Mouse (Mus musculus) G1E (cell line): ENCODE data around the gene Trim71. TPM values are rescaled to one million over a fixed set of nuclear protein-coding genes. Genes with fewer than 3 reads are reported as not detected.

Experiments used
- ATAC-seq: 2 replicates; pipeline ENCODE4 v1.8.0; 2016; ENCODE audit warnings: mild to moderate bottlenecking; ENCODE audit not compliant: insufficient number of reproducible peaks, poor library complexity, low FRiP score, severe bottlenecking; ENCODE audit errors: extremely low read depth
- DNase-seq: peaks from one replicate; pipeline ENCODE4 v3.0.0; 2012; ENCODE audit warnings: low spot score
- H3K27me3 ChIP-seq: 2 replicates; pipeline ENCODE4 v1.6.1; 2012; ENCODE audit warnings: mild to moderate bottlenecking, low read length, inconsistent platforms; ENCODE audit not compliant: insufficient read depth
- H3K36me3 ChIP-seq: replicated peaks from 2 replicates; pipeline ENCODE3; 2012; ENCODE audit warnings: mild to moderate bottlenecking, inconsistent platforms
- H3K4me1 ChIP-seq: 2 replicates; pipeline ENCODE4 v1.6.1; 2012; ENCODE audit warnings: low read depth, low read length, inconsistent platforms, mixed read lengths; ENCODE audit not compliant: insufficient read depth
- H3K4me3 ChIP-seq: 2 replicates; pipeline ENCODE4 v1.5.1; 2012; ENCODE audit warnings: low read depth, mild to moderate bottlenecking, inconsistent platforms, low read length, moderate library complexity, mixed read lengths
- H3K9me3 ChIP-seq: replicated peaks from 2 replicates; pipeline ENCODE4 v1.6.1; 2012; ENCODE audit warnings: inconsistent platforms
- CTCF ChIP-seq: IDR thresholded peaks from 2 replicates; pipeline ENCODE4 v1.5.1; 2012; ENCODE audit warnings: low read depth, low read length, inconsistent platforms, mixed read lengths
- GATA1 ChIP-seq: IDR thresholded peaks from 2 replicates; pipeline ENCODE4 v1.6.1; 2012; ENCODE audit warnings: borderline replicate concordance, low read length, inconsistent platforms, mixed read lengths
- GATA2 ChIP-seq: IDR thresholded peaks from 2 replicates; pipeline ENCODE4 v1.6.1; 2012; ENCODE audit warnings: low read depth, low read length, inconsistent platforms, borderline replicate concordance
- POLR2AphosphoS5 ChIP-seq: IDR thresholded peaks from 2 replicates; pipeline ENCODE4 v1.6.1; 2012; ENCODE audit warnings: low read depth, low read length, inconsistent platforms; ENCODE audit not compliant: insufficient replicate concordance
- TAL1 ChIP-seq: conservative IDR thresholded peaks from 2 replicates; pipeline ENCODE4 v1.6.1; 2012; ENCODE audit warnings: low read depth, low read length, inconsistent platforms, mixed read lengths
- polyA plus RNA-seq: library from polyadenylated mRNA; stranded (reverse); fragments of >175 nt; gene quantifications from 2 replicates; pipeline ENCODE4 v1.2.3, GENCODE M21; 2012
- total RNA-seq, 2 experiments: library from RNA; stranded (forward) in 1 of 2; stranded (reverse) in 1 of 2; fragments of 200-1000 nt in 1 of 2; fragments of >200 nt in 1 of 2; fragmentation: Nextera tagmentation in 1 of 2; gene quantifications; 2 replicates each; pipeline ENCODE4 v1.2.3; 2014 to 2017

The Trim71 gene
- total and polyA plus RNA-seq, 3 experiments, result 0.11 TPM; not detected in 2

GRCm38 (mm10) chr9:114527992-114528679 is 36.0 kb downstream of the Trim71 start:
- H3K4me3 ChIP-seq, result no peak overlapping the region
- H3K36me3 ChIP-seq, result no peaks in the 10 kb centered on the region
- H3K4me1 ChIP-seq, result no peaks in the 10 kb centered on the region; the same call in 1 of the 2 replicates
- ATAC-seq (no peak), DNase-seq (no peak)
- no peak for TF ChIP-seq TAL1
- H3K27me3 ChIP-seq, result peaks cover 10% of the 10 kb centered on the region; the same call in 1 of the 2 replicates
- H3K9me3 ChIP-seq, result no peaks in the 10 kb centered on the region

DNA sequence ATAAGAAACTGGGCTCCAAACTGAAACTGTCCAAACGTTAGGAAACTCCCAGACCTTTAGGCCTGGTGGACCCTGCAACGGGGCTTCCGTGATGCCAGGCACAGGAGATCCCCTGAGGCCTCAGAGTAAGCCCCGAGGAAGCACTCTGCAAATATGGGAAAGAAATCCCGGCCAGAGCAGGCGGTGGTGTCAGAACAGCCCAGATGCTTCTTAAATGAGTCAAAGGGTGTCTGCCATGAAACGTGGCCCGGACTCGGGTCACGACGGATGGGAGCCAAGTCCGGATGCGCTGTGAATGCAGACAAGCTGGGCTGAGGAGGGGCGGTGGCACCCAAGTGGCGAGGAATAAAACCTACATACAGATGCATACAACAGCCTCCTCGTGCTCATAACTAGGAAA is 37.1 kb downstream of the Trim71 start:
- no peaks in the 10 kb centered on the region; the same call in 1 of the 2 replicates for H3K4me1 ChIP-seq
- TF ChIP-seq GATA1 (no peak), TAL1 (no peak), CTCF (no peak), POLR2AphosphoS5 (no peak), GATA2 (no peak)
- H3K36me3 ChIP-seq, result no peaks in the 10 kb centered on the region
- no peak overlapping the region for H3K4me3 ChIP-seq
- no peaks in the 10 kb centered on the region for H3K9me3 ChIP-seq
- peaks cover 10% of the 10 kb centered on the region; the same call in 1 of the 2 replicates for H3K27me3 ChIP-seq
- DNase-seq, result no peak
- no peak for ATAC-seq

DNA sequence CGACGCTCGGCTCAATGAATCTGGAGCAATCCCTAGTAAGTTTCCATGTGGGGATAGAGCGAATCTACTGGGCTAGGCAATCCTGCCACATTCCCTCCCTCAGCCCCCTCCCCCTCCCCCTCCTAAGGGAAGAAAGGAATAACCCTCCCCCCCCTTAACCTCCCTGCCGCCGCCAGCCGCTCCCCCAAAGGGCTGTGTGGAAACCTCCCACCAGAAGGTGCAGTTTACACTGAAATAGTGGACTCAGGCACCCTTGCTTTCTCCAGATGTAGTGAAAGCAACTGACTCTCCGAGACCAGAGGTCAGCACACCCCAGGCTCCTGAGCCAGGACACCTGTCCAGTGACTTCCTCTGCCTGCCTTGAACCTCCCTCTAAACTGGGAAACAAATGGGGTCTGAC is 37.6 kb downstream of the Trim71 start:
- DNase-seq (no peak), ATAC-seq (no peak)
- Histone ChIP-seq H3K4me3 (no peak overlapping the region), H3K27me3 (peaks cover 10% of the 10 kb centered on the region; the same call in 1 of the 2 replicates), H3K9me3 (no peaks in the 10 kb centered on the region), H3K4me1 (no peaks in the 10 kb centered on the region; the same call in 1 of the 2 replicates), H3K36me3 (no peaks in the 10 kb centered on the region)
- no peak for TF ChIP-seq GATA2
- TF ChIP-seq CTCF, result no peak
- no peak for TF ChIP-seq TAL1
- TF ChIP-seq GATA1, result no peak
- TF ChIP-seq POLR2AphosphoS5, result no peak

GRCm38 (mm10) chr9:114525891-114526290 is 38.3 kb downstream of the Trim71 start:
- Histone ChIP-seq H3K27me3 (peaks cover 10% of the 10 kb centered on the region; the same call in 1 of the 2 replicates), H3K9me3 (no peaks in the 10 kb centered on the region), H3K4me3 (no peak overlapping the region), H3K4me1 (no peaks in the 10 kb centered on the region; the same call in 1 of the 2 replicates), H3K36me3 (no peaks in the 10 kb centered on the region)
- DNase-seq, result no peak
- no peak for ATAC-seq
- TF ChIP-seq CTCF (no peak), POLR2AphosphoS5 (no peak), GATA2 (no peak), TAL1 (no peak), GATA1 (no peak)

DNA sequence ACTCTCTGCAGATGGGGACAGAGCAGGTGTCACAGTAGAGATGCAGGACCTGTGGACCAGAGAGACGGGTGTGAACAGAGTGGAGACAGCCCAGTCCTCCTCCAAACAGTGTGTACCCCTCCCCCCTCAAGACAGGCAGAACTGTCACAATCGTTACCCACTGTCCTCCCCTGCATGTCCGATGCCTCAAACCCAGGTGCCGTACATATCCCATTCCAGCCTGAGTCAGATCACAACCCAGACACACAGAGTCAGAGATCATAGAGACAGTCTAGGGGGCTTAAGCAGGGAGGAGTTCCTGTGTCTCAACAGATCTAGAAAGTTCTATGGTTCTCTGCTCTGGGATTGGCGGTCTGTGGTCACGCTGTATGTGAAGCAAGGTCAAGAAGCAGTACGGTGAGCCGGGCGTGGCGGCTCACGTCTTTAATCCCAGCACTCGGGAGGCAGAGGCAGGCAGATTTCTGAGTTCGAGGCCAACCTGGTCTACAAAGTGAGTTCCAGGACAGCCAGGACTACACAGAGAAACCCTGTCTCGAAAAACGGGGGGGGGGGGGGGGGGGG is 39.0 kb downstream of the Trim71 start:
- ATAC-seq, result no peak
- H3K36me3 ChIP-seq, result no peaks in the 10 kb centered on the region
- H3K4me3 ChIP-seq, result no peak overlapping the region
- no peak for TF ChIP-seq GATA2
- TF ChIP-seq TAL1, result no peak
- no peak for TF ChIP-seq POLR2AphosphoS5
- no peak for TF ChIP-seq GATA1
- no peak for TF ChIP-seq CTCF
- H3K4me1 ChIP-seq, result no peaks in the 10 kb centered on the region; the same call in 1 of the 2 replicates
- H3K27me3 ChIP-seq, result peaks cover 10% of the 10 kb centered on the region; the same call in 1 of the 2 replicates
- no peaks in the 10 kb centered on the region for H3K9me3 ChIP-seq
- DNase-seq, result no peak

DNA sequence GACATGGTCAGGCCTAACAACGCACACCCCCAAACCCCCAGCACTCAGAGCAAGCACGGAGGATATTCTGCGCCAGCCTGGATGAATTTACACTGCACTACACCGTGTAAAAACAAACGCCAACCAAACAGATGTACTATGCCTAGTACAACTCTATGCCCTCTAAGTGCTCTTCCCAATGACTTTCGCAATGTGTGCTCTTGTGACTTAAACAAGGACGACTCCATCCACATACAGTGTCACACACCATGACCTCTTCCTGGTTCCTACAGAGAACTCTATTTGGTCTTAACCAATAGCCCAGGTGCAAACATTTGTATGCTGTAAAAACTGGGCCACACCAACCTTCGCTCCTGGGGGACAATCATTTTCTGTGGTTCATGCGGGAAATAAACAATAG is 41.7 kb downstream of the Trim71 start:
- no peak for DNase-seq
- no peak for TF ChIP-seq POLR2AphosphoS5
- no peak for TF ChIP-seq CTCF
- TF ChIP-seq GATA1, result no peak
- no peak for TF ChIP-seq TAL1
- no peaks in the 10 kb centered on the region for H3K9me3 ChIP-seq
- H3K4me1 ChIP-seq, result no peaks in the 10 kb centered on the region; the same call in 1 of the 2 replicates
- no peak for ATAC-seq
- no peaks in the 10 kb centered on the region for H3K36me3 ChIP-seq
- H3K27me3 ChIP-seq, result peaks cover 8% of the 10 kb centered on the region; the same call in 1 of the 2 replicates
- no peak overlapping the region for H3K4me3 ChIP-seq
